Mouse (Mus musculus) cerebellum, postnatal 4 days (tissue): Measurements from ENCODE around the gene Dync1i1.

Source experiments
- DNase-seq, 2 experiments: peaks; one replicate each; pipeline ENCODE4 v3.0.0; 2022; ENCODE audit warnings: low spot score in 2 of 2, mixed read lengths in 1 of 2

The Dync1i1 gene

DNA sequence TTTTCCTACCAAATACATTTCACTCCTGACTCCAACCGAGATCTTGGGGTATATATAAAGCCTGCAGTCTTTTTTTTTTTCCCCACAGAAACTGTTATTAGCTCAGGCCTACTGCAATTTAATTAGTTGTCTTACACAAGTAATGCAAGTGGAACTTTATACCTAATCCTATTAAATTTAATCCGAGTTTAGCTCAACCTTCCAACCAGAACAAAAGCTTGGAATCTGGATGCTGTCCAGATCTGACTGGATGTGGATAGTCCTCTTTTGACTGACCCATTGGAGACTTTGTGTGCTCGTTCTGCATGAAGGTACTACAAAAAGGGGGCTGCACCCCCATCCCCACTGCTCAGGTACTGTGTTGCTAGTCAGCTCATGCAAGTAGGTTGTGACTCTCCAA lies 328.5 kb downstream of the Dync1i1 start:
- DNase-seq, result no peak

DNA sequence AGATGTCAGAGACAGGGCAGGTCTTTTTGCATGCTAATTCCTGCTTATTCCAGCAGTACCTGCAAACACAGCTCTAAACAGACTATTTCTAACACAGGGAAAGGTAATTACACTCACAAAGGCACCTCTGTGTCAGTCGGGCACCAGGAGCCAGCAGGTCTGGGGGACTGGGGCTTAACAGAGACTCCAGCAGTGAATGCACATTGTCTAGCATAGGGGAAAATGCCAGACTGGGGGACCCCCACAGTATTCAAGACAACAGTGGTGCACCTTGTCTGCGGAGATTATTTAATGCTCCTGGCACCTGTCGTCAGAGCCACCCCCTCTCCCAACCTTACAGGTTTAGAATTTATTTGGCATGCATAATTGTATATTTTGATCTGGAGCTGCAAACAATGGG lies 333.1 kb downstream of the Dync1i1 start:
- no peak for DNase-seq

DNA sequence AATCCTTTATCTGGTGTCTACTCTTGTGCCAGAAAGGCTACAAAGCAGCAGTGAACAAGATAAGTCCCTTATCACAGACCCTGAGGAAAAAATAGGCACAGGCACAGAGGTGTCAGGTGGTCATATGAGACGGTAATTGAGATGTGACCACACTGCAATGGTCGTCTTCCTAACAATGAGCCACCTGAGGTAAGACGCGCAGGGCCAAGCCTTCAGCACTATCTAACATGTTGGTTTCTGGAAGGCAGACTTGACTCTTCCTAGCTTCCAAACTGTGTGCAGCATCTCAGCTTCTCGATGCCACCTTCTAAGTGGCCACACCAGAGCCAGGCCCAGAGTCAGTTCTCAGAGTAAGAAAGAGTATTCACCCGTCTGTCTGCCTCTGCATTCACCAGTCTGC lies 341.8 kb downstream of the Dync1i1 start:
- no peak for DNase-seq

DNA sequence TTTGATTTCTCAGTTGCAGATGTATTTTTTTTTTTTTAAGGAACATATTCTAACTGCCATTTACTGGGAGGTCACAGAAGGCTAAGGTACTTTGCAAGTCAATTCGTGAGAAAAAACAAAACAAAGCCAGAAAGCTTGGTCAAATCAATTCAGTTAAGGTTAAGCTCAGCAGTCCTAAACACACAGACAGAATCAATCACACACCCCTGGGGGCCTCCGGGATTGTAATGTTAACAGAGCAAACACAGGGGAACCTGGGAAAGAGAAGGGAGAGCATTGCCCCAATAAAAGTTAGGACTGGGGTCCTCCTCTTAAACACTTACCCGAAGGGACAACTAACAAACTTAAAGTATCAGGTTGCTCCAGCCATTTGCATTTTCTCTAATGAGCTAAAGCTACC lies 344.6 kb downstream of the Dync1i1 start:
- no peak for DNase-seq

DNA sequence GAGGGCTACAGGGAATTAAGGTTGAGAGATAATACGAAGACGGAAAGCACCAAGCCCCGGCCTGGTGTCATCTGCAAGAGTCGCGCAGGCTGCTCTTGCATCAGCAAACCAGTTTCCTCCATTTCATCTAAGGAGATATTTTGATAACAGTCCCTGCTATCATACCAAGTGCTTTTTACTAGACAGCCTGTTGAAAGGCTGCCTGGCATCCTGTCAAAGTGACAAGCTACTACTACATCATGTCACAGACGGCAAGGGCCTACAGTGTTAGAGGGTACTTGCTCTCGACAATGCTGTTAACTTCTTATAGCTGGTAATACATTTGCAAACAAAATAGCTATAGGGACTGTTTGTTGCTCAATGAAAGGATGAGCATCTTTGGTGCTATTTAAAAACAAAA lies 345.6 kb downstream of the Dync1i1 start:
- DNase-seq, result no peak

DNA sequence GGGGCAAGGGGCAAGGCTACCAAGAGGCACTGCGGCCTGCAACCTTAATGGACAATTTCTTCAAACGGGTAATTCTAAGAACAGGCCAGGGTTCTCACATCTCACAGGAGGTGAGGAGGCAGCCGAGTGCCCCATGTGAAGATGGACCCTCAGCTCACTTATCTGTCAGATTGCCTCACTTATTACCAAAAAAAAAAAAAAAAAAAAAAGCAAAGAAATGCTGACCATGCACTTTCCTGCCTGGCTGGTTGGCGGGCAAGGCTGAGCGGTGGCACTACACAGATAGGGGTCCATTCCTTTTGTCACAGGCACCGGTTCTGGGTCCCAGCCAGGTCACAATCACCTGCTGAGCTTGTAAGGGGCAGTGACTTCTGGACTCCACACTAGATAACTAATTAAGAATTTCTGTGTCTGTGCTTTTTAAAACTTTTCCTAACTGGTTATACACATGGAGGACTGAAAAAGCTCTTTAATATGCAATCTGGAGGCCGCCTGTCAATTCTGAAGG lies 350.6 kb downstream of the Dync1i1 start:
- DNase-seq, result no peak

DNA sequence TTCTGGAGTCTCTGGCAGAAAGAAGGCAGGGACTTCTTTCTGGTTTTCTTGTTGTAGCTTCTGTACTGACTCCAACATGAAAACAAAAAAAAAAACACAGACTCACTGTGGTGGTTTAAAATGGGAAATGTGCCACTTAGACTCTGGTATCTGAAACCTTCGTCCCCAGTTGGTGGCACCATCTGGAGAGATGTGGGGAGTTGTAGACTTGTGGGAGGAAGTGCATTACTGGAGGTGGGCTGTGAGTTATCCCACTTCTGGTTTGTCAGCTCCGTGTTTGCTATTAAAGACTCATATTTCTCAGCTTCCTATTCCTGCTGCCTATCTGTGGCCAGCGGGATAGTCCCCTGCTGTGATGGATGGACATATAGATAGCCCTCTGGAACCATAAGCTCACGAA lies 351.8 kb downstream of the Dync1i1 start:
- DNase-seq, result no peak
